Mouse (Mus musculus) embryo, embryonic 10.5 days (tissue): ENCODE data around the gene Ninl.

Experiments
- DNase-seq: peaks from one replicate; pipeline ENCODE4 v3.0.0-alpha.2; 2015; ENCODE audit warnings: low spot score

Ninl gene

GRCm38 (mm10) chr2:150999021-150999420, 40.2 kb downstream of the Ninl start:
- peak; percentile 74 for DNase-seq

- no peak for DNase-seq
Measured at GRCm38 (mm10) chr2:150997618-150998017, 41.6 kb downstream of the Ninl start.

GRCm38 (mm10) chr2:150995324-150995723, 43.9 kb downstream of the Ninl start:
- DNase-seq = no peak

GRCm38 (mm10) chr2:150991050-150991449, 48.1 kb downstream of the Ninl start:
- no peak for DNase-seq

- DNase-seq = no peak
Measured at GRCm38 (mm10) chr2:150990506-150990905, 48.7 kb downstream of the Ninl start.

GRCm38 (mm10) chr2:150985359-150985758, 53.8 kb downstream of the Ninl start:
- no peak for DNase-seq

GRCm38 (mm10) chr2:150982051-150982450, 57.1 kb downstream of the Ninl start:
- no peak for DNase-seq

- DNase-seq = no peak
Measured at GRCm38 (mm10) chr2:150981524-150981923, 57.7 kb downstream of the Ninl start.

GRCm38 (mm10) chr2:150979861-150980620, 59.1 kb downstream of the Ninl start:
- DNase-seq = no peak

GRCm38 (mm10) chr2:150978791-150979190, 60.4 kb downstream of the Ninl start:
- DNase-seq = no peak

GRCm38 (mm10) chr2:150977676-150978075, 61.5 kb downstream of the Ninl start:
- DNase-seq = no peak

- no peak for DNase-seq
Measured at GRCm38 (mm10) chr2:150976871-150977270, 62.3 kb downstream of the Ninl start.

GRCm38 (mm10) chr2:150973401-150974115, 65.6 kb downstream of the Ninl start:
- no peak for DNase-seq

- no peak for DNase-seq
Measured at GRCm38 (mm10) chr2:150972681-150973080, 66.5 kb downstream of the Ninl start.

- no peak for DNase-seq
Measured at GRCm38 (mm10) chr2:150971856-150972255, 67.3 kb downstream of the Ninl start.

GRCm38 (mm10) chr2:150969231-150969630, 70.0 kb downstream of the Ninl start:
- no peak for DNase-seq

GRCm38 (mm10) chr2:150967491-150967890, 71.7 kb downstream of the Ninl start:
- no peak for DNase-seq

- DNase-seq = no peak
Measured at GRCm38 (mm10) chr2:150965951-150966350, 73.2 kb downstream of the Ninl start.

GRCm38 (mm10) chr2:150964641-150965040, 74.5 kb downstream of the Ninl start:
- no peak for DNase-seq

GRCm38 (mm10) chr2:150963246-150963645, 75.9 kb downstream of the Ninl start:
- no peak for DNase-seq

GRCm38 (mm10) chr2:150959521-150959920, 79.7 kb downstream of the Ninl start:
- DNase-seq = no peak

GRCm38 (mm10) chr2:150955859-150956258, 83.3 kb downstream of the Ninl start:
- DNase-seq = no peak

- no peak for DNase-seq
Measured at GRCm38 (mm10) chr2:150951201-150951600, 88.0 kb downstream of the Ninl start.
